Mouse (Mus musculus) heart, embryonic 11.5 days (tissue): Measurements from ENCODE around the gene Gng3. TPM values are rescaled to one million over a fixed set of nuclear protein-coding genes. Genes with fewer than 3 reads are reported as not detected.
A peak's percentile ranks its signal among the peaks of the same experiment; 100 is the strongest.

Experiments used
- ATAC-seq: fragments of 200-750 bp; cut with Nextera tagmentation; replicated peaks from 2 replicates; pipeline ENCODE4 v1.8.0; 2017; ENCODE audit warnings: moderate library complexity; ENCODE audit not compliant: insufficient number of reproducible peaks, low FRiP score, low TSS enrichment
- H3K27ac ChIP-seq: fragments of 300-500 bp; sonication (generic); 2 replicates; pipeline ENCODE4 v1.5.1; 2014; ENCODE audit warnings: mild to moderate bottlenecking, low read depth, low read length
- H3K27me3 ChIP-seq: fragments of 300-500 bp; sonication (generic); 2 replicates; pipeline ENCODE4 v1.6.1; 2014; ENCODE audit warnings: mild to moderate bottlenecking, low read length, mixed read lengths; ENCODE audit not compliant: control insufficient read depth, insufficient read depth
- H3K36me3 ChIP-seq: fragments of 300-500 bp; sonication (generic); 2 replicates; pipeline ENCODE4 v1.6.1; 2014; ENCODE audit warnings: mild to moderate bottlenecking, low read length, moderate library complexity, mixed read lengths; ENCODE audit not compliant: control insufficient read depth, insufficient read depth
- H3K4me1 ChIP-seq: fragments of 300-500 bp; sonication (generic); 2 replicates; pipeline ENCODE4 v1.6.1; 2014; ENCODE audit warnings: low read length; ENCODE audit not compliant: control insufficient read depth, insufficient read depth
- H3K4me2 ChIP-seq: fragments of 300-500 bp; sonication (generic); 2 replicates; pipeline ENCODE4 v1.6.1; 2014; ENCODE audit warnings: mild to moderate bottlenecking, moderate library complexity
- H3K4me3 ChIP-seq: fragments of 300-500 bp; sonication (generic); 2 replicates; pipeline ENCODE4 v1.5.1; 2014; ENCODE audit warnings: low read depth, low read length
- H3K9ac ChIP-seq: fragments of 300-500 bp; sonication (generic); 2 replicates; pipeline ENCODE4 v1.6.1; 2014; ENCODE audit warnings: mild to moderate bottlenecking, low read depth, low read length, moderate library complexity
- H3K9me3 ChIP-seq: fragments of 300-500 bp; sonication (generic); replicated peaks from 2 replicates; pipeline ENCODE4 v1.6.1; 2016; ENCODE audit warnings: low read length; ENCODE audit not compliant: control insufficient read depth
- WGBS: fragments of 180-500 bp; shearing (Covaris S2); extraction: QIAGEN DNeasy Blood & Tissue Kit; methylation state at CpG from one replicate; pipeline ENCODE4 v1.1.7; 2014; ENCODE audit not compliant: insufficient replicate concordance; 5-methylcytosine and 5-hydroxymethylcytosine counted together
- polyA plus RNA-seq: library from polyadenylated mRNA; unstranded; fragments of >200 nt; fragmentation: Nextera tagmentation; extraction: Ambion mirVana; gene quantifications from 2 replicates; pipeline ENCODE4 v1.2.1, GENCODE M21; 2014

The Gng3 gene
- polyA plus RNA-seq: 3.5 and 4.2 TPM in 2 replicates

- peak within 1 kb of the TSS; percentile 94 for H3K27ac ChIP-seq
- H3K4me1 ChIP-seq: peaks cover 27% of the 10 kb centered on the region
- H3K4me2 ChIP-seq: peak within 1 kb of the TSS; percentile 81
- no peaks in the 10 kb centered on the region for H3K27me3 ChIP-seq
- no peak for ATAC-seq
- H3K9me3 ChIP-seq: no peaks in the 10 kb centered on the region
- WGBS: 47% methylated on average over 11 of the region's 11 CpGs
- peak within 1 kb of the TSS; percentile 88 for H3K9ac ChIP-seq
- H3K36me3 ChIP-seq: peaks cover 7% of the 10 kb centered on the region
- peak within 1 kb of the TSS; percentile 59 for H3K4me3 ChIP-seq
Observed at GRCm38 (mm10) chr19:8839103-8839907, at the start of gene Gng3. TSS of gene Gng3 (minus strand) at chr19:8839194.

DNA sequence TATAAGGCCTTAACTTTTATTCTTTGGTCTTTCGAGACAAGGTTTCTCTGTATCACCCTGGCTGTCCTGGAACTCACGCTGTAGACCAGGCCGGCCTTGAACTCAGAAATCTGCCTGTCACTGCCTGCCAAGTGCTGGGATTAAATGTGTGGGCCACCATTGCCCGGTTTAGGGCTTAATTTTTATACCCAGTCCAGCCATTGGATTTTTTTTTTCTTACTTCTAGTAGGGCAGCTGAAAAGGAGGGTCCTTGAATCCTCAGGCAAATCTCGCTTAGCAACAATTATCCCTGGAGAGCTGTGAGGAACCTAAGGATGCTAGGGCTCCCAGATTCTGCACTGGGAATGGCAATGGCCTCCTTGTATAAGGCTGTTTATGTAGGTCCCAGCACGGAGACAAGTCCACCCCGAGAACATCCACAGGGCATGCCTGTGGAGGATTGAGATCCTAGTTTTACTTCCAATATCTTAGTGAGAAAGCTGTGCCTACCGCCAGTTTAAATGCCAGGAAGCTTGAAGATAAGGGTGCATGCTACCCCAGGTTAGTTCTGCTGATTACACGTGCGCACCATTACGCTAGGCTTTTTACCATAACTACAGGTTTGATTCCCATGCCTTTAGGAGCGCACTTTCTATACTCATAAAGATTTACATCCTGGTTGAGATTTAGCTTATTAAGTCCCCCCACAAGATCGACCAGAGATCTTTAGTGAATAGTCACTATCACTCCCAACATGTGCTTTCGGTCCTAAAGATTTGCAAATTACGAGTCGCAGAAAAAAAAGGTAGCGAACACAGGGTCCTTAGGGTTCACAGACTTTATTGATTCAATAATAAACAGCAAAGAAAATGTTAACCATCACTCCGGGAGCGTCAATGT, 48.8 kb upstream of the Gng3 start:
- Histone ChIP-seq H3K9me3 (no peaks in the 10 kb centered on the region), H3K4me2 (peak overlapping the region; percentile 87), H3K36me3 (0 out of 2 replicates have a peak, but pooled peaks cover 2% of the 10 kb centered on the region), H3K4me1 (0 out of 2 replicates have a peak, but pooled peaks cover 6% of the 10 kb centered on the region), H3K4me3 (peak overlapping the region; percentile 75), H3K27me3 (no peaks in the 10 kb centered on the region), H3K9ac (peak overlapping the region; percentile 88), H3K27ac (peak overlapping the region; percentile 84)
- ATAC-seq: no peak
- 17% methylated on average over 19 of the region's 19 CpGs for WGBS

GRCm38 (mm10) chr19:8886916-8887584, 48.1 kb upstream of the Gng3 start:
- Histone ChIP-seq H3K9ac (peak overlapping the region; percentile 88; the same call in 1 of the 2 replicates), H3K36me3 (0 out of 2 replicates have a peak, but pooled peaks cover 2% of the 10 kb centered on the region), H3K27me3 (no peaks in the 10 kb centered on the region), H3K4me3 (no peak overlapping the region), H3K4me1 (0 out of 2 replicates have a peak, but pooled peaks cover 6% of the 10 kb centered on the region), H3K27ac (peak overlapping the region; percentile 84; the same call in 1 of the 2 replicates), H3K4me2 (peak overlapping the region; percentile 87; the same call in 1 of the 2 replicates), H3K9me3 (no peaks in the 10 kb centered on the region)
- WGBS: 64% methylated on average over 1 of the region's 1 CpGs
- no peak for ATAC-seq

DNA sequence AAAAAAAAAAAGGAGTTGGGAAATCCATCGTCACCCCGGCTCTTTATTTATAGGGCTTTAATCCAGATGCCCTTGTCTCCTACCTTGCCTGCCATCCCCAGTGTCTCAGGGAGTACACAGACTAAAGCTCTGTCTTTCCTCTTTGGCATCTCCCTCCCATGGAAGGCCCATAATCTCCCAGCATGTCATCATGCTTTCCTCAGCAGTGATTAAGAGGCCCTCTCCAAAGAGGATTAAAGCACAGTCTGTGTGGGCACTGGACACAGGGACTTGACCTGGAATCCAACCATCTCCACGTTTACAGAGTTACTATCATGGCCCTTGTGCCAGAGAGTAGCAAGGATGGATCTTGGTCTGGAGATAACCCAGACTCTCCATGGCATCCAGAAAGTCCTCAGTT, 44.6 kb upstream of the Gng3 start, which contains the start of the genes Lbhd1 and Gm49403:
Lbhd1 (plus strand) TSS at position 117 of the 400 bp plus-strand sequence.
Gm49403 (plus strand) TSS at position 315 of the 400 bp plus-strand sequence.
- no peak within 1 kb of the TSS for H3K4me3 ChIP-seq
- WGBS: 70% methylated on average over 3 of the region's 3 CpGs

DNA sequence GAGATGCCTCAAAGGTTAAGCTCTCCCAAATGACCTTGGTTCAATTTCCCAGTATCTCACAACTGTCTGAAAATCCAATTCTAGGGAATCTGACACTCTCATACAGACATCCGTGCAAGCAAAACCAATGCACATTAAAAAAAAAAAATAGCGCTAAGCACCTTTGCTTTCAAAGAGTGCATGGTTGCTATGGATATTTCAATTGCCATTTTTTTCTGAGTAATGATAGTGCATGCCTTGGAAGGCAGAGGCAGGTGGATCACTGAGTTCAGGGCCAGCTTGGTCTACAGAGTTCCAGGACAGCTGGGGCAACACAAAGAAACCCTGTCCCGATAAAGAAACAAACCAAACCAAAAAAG, 42.0 kb upstream of the Gng3 start:
- 24% methylated on average over 3 of the region's 3 CpGs for WGBS
- no peaks in the 10 kb centered on the region for H3K9me3 ChIP-seq
- peak overlapping the region; percentile 73 for H3K4me2 ChIP-seq
- H3K4me1 ChIP-seq: peaks cover 7% of the 10 kb centered on the region; the same call in 1 of the 2 replicates
- 0 out of 2 replicates have a peak, but pooled peaks cover 2% of the 10 kb centered on the region for H3K36me3 ChIP-seq
- no peak overlapping the region for H3K27ac ChIP-seq
- ATAC-seq: no peak
- peak overlapping the region; percentile 70 for H3K4me3 ChIP-seq
- no peaks in the 10 kb centered on the region for H3K27me3 ChIP-seq
- peak overlapping the region; percentile 82; the same call in 1 of the 2 replicates for H3K9ac ChIP-seq

More for the DNA sequence above, 44.6 kb upstream of the Gng3 start, which contains the start of the genes Lbhd1 and Gm49403:
- H3K9ac ChIP-seq: no peak within 1 kb of the TSS
- no peaks in the 10 kb centered on the region for H3K9me3 ChIP-seq
- 0 out of 2 replicates have a peak, but pooled peaks cover under 1% of the 10 kb centered on the region for H3K36me3 ChIP-seq
- no peak for ATAC-seq
- peaks cover 11% of the 10 kb centered on the region; the same call in 1 of the 2 replicates for H3K4me1 ChIP-seq
- no peak within 1 kb of the TSS for H3K4me2 ChIP-seq
- H3K27ac ChIP-seq: no peak within 1 kb of the TSS
- H3K27me3 ChIP-seq: no peaks in the 10 kb centered on the region

GRCm38 (mm10) chr19:8880311-8881033, 41.5 kb upstream of the Gng3 start, which contains the start of gene Uqcc3:
TSS of gene Uqcc3 (minus strand) at chr19:8880923.
- H3K4me3 ChIP-seq: peak within 1 kb of the TSS; percentile 70
- ATAC-seq: peak; percentile 91
- no peaks in the 10 kb centered on the region for H3K27me3 ChIP-seq
- peak within 1 kb of the TSS; percentile 82 for H3K9ac ChIP-seq
- H3K36me3 ChIP-seq: peaks cover 5% of the 10 kb centered on the region; the same call in 1 of the 2 replicates
- WGBS: under 1% methylated on average over 42 of the region's 42 CpGs
- peak within 1 kb of the TSS; percentile 73 for H3K4me2 ChIP-seq
- H3K27ac ChIP-seq: peak within 1 kb of the TSS; percentile 63
- H3K4me1 ChIP-seq: peaks cover 7% of the 10 kb centered on the region; the same call in 1 of the 2 replicates
- H3K9me3 ChIP-seq: no peaks in the 10 kb centered on the region

DNA sequence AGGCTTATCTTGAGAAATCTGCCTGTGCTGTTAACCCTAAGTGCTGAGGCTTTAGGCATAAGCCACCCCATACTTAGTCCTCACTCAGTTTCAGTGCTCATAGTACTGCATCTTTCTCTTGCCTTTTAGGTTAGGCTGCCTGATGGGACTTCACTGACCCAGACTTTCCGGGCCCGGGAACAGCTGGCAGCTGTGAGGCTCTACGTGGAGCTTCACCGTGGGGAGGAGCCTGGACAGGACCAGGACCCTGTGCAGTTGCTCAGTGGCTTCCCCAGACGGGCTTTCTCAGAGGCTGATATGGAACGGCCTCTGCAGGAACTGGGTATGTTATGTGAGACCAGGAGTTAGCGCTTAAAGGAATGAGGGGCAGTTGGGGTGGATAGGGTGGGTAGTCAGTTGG, 36.0 kb upstream of the Gng3 start:
- 89% methylated on average over 7 of the region's 7 CpGs for WGBS
- no peak overlapping the region for H3K9ac ChIP-seq
- no peaks in the 10 kb centered on the region for H3K9me3 ChIP-seq
- ATAC-seq: no peak
- H3K27me3 ChIP-seq: no peaks in the 10 kb centered on the region
- H3K4me1 ChIP-seq: peaks cover 14% of the 10 kb centered on the region
- H3K36me3 ChIP-seq: peaks cover 9% of the 10 kb centered on the region; the same call in 1 of the 2 replicates
- no peak overlapping the region for H3K4me2 ChIP-seq
- no peak overlapping the region for H3K4me3 ChIP-seq
- H3K27ac ChIP-seq: no peak overlapping the region
